Mouse (Mus musculus): Measurements from ENCODE around the gene Zap70.

Zap70 gene

GRCm38 (mm10) chr1:36761568-36761967 is at the start of gene Zap70:
Gene Zap70 (plus strand): TSS chr1:36761798.
- DNase-seq (ENCODE audit: low spot score) = no peak

GRCm38 (mm10) chr1:36714311-36714710 is 47.3 kb upstream of the Zap70 start, which contains the start of gene Actr1b:
Gene Actr1b (minus strand): TSS chr1:36714422.
- DNase-seq (ENCODE audit: low spot score) = no peak

GRCm38 (mm10) chr1:36718786-36719185 is 42.8 kb upstream of the Zap70 start:
- DNase-seq (ENCODE audit: low spot score) = no peak

- DNase-seq (ENCODE audit: low spot score) = no peak
Observed at GRCm38 (mm10) chr1:36723146-36724056, 38.2 kb upstream of the Zap70 start.

GRCm38 (mm10) chr1:36724057-36724431 is 37.6 kb upstream of the Zap70 start:
- no peak for DNase-seq (ENCODE audit: low spot score)

- peak; percentile 54 for DNase-seq (ENCODE audit: low spot score)
Observed at GRCm38 (mm10) chr1:36737300-36737699, 24.3 kb upstream of the Zap70 start.

GRCm38 (mm10) chr1:36739231-36739630 is 22.4 kb upstream of the Zap70 start:
- no peak for DNase-seq (ENCODE audit: low spot score)

GRCm38 (mm10) chr1:36743046-36743445 is 18.6 kb upstream of the Zap70 start:
- DNase-seq (ENCODE audit: low spot score) = no peak

GRCm38 (mm10) chr1:36744268-36744944 is 17.2 kb upstream of the Zap70 start:
- DNase-seq (ENCODE audit: low spot score) = peak; percentile 35

GRCm38 (mm10) chr1:36745661-36746060 is 15.9 kb upstream of the Zap70 start:
- DNase-seq (ENCODE audit: low spot score) = no peak

- DNase-seq (ENCODE audit: low spot score) = no peak
Observed at GRCm38 (mm10) chr1:36746452-36746851, 15.1 kb upstream of the Zap70 start.

GRCm38 (mm10) chr1:36753932-36754675 is 7.5 kb upstream of the Zap70 start:
- no peak for DNase-seq (ENCODE audit: low spot score)

- DNase-seq (ENCODE audit: low spot score) = no peak
Observed at GRCm38 (mm10) chr1:36758553-36758952, 3.0 kb upstream of the Zap70 start.

- DNase-seq (ENCODE audit: low spot score) = no peak
Observed at GRCm38 (mm10) chr1:36759076-36759475, 2.5 kb upstream of the Zap70 start.

- no peak for DNase-seq (ENCODE audit: low spot score)
Observed at GRCm38 (mm10) chr1:36760401-36760800, 1.2 kb upstream of the Zap70 start.

GRCm38 (mm10) chr1:36761061-36761460 is 537 bp upstream of the Zap70 start:
- no peak for DNase-seq (ENCODE audit: low spot score)

- DNase-seq (ENCODE audit: low spot score) = no peak
Observed at GRCm38 (mm10) chr1:36766431-36767205, 5.0 kb downstream of the Zap70 start.

GRCm38 (mm10) chr1:36767321-36767720 is 5.7 kb downstream of the Zap70 start:
- no peak for DNase-seq (ENCODE audit: low spot score)

GRCm38 (mm10) chr1:36768786-36769185 is 7.2 kb downstream of the Zap70 start:
- DNase-seq (ENCODE audit: low spot score) = no peak

- DNase-seq (ENCODE audit: low spot score) = no peak
Observed at GRCm38 (mm10) chr1:36769951-36770350, 8.4 kb downstream of the Zap70 start.

GRCm38 (mm10) chr1:36770998-36771397 is 9.4 kb downstream of the Zap70 start:
- DNase-seq (ENCODE audit: low spot score) = no peak

Data from yolk sac, embryonic 10.5 days (tissue).